ENCODE assay signal across 26 mouse cellular contexts in the genomic region with DNA sequence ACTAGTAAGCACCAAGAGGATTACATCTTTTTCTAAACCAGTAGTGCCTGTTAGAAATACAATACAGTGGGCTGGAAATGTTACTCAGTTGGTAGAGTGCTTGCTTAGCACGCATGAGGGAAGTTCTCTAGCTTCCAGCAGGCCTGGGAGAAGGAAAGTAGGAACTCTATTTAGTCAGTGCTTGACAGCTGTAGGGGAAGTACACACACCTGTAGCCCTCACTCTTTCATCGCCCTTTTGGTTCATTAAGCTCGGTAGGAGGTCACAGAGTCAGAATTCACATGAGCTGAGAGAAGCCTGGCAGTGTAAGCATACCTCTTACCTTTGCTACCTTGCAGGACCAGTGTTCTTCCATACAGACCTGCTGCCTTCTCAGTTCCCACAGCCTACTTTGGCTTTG. TPM values are rescaled to one million over a fixed set of nuclear protein-coding genes. Genes with fewer than 3 reads are reported as not detected.
DNase-seq lines count a peak whose midpoint lies in the region; ATAC-seq and TF ChIP-seq lines count a peak whose summit lies in the region.
"Had no signal": no experiment of that assay in that cellular context is flagged by ENCODE, and none has a peak within 500 bp of the region (broad histone marks: within the 10 kb centered on the region; RNA-seq: fewer than 3 reads in every experiment).

No protein-coding gene starts in this region.

- no peak for TF ChIP-seq EP300 in lung, postnatal 0 days (IDR thresholded peaks at IDR 0.05)
- no peak for TF ChIP-seq EP300 in stomach, postnatal 0 days (optimal IDR thresholded peaks at IDR 0.05)

- peak in 1 of 2 experiments; percentile 35 for DNase-seq in cerebellum, adult 2 months
- DNase-seq in cerebellum, adult 11 months: no peak
- DNase-seq in kidney, postnatal 10 days: no peak
- DNase-seq in lung, postnatal 0 days (ENCODE audit: low spot score): no peak
- no peak for DNase-seq in lung, adult 2 months
- DNase-seq in stomach, postnatal 0 days (ENCODE audit: low spot score): no peak
- DNase-seq: adrenal gland, postnatal 25 days; cerebellum, adult 18-20 months; heart, postnatal 14 days; layer of hippocampus, adult 9-11 months; lung, postnatal 36 days; spleen, adult 18-20 months; thymus, postnatal 14 days had no signal

- 35% methylated on average over 3 of the region's 3 CpGs for WGBS in cerebellum, adult 2 months
- 53% methylated on average over 3 of the region's 3 CpGs for WGBS in kidney, embryonic 16.5 days
- WGBS in lung, postnatal 0 days: 30% methylated on average over 3 of the region's 3 CpGs
- WGBS in lung, adult 2 months: 43% methylated on average over 3 of the region's 3 CpGs
- WGBS in stomach, postnatal 0 days: 28% methylated on average over 3 of the region's 3 CpGs
- 67% methylated on average over 3 of the region's 3 CpGs for WGBS in hindbrain, embryonic 13.5 days

- ATAC-seq in kidney, embryonic 16.5 days (ENCODE audit: low FRiP score, low TSS enrichment): 0 out of 2 replicates have a peak, but pooled peaks have one; percentile 39
- ATAC-seq in lung, postnatal 0 days: no peak
- no peak for ATAC-seq in stomach, postnatal 0 days (ENCODE audit: low FRiP score, low TSS enrichment)
- ATAC-seq in hindbrain, embryonic 13.5 days (ENCODE audit: low FRiP score): no peak
- ATAC-seq: forebrain, embryonic 16.5 days; hindbrain, postnatal 0 days; intestine, postnatal 0 days; midbrain, embryonic 13.5 days had no signal

- H3K9ac ChIP-seq in kidney, embryonic 16.5 days (replicated peaks; ENCODE audit: low read length): no peak overlapping the region
- H3K9ac ChIP-seq in lung, postnatal 0 days (replicated peaks; ENCODE audit: low read depth): no peak overlapping the region
- no peak overlapping the region for H3K9ac ChIP-seq in stomach, postnatal 0 days (ENCODE audit: low read length)
- no peak overlapping the region for H3K9ac ChIP-seq in hindbrain, embryonic 13.5 days
- H3K9ac ChIP-seq: heart, embryonic 13.5 days; limb, embryonic 15.5 days; liver, embryonic 15.5 days; midbrain, embryonic 13.5 days; neural tube, embryonic 13.5 days had no signal

- H3K27ac ChIP-seq in cerebellum, adult 2 months (ENCODE audit: insufficient read depth, low read length): 0 out of 2 replicates have a peak overlapping the region, but pooled peaks have one; percentile 14
- H3K27ac ChIP-seq in kidney, embryonic 16.5 days (ENCODE audit: low read length): no peak overlapping the region
- peak overlapping the region; percentile 26; the same call in 1 of the 2 replicates for H3K27ac ChIP-seq in lung, postnatal 0 days (ENCODE audit: low read length)
- peak overlapping the region; percentile 72 for H3K27ac ChIP-seq in stomach, postnatal 0 days (replicated peaks)
- no peak overlapping the region for H3K27ac ChIP-seq in hindbrain, embryonic 13.5 days
- H3K27ac ChIP-seq: hindbrain, embryonic 10.5 days; hindbrain, postnatal 0 days; limb, embryonic 10.5 days; limb, embryonic 15.5 days; liver, embryonic 15.5 days; midbrain, embryonic 13.5 days; neural tube, embryonic 13.5 days had no signal

- H3K9me3 ChIP-seq in kidney, embryonic 16.5 days (ENCODE audit: low read length): no peaks in the 10 kb centered on the region
- H3K9me3 ChIP-seq in lung, postnatal 0 days (ENCODE audit: low read length): no peaks in the 10 kb centered on the region
- no peaks in the 10 kb centered on the region for H3K9me3 ChIP-seq in stomach, postnatal 0 days (ENCODE audit: control insufficient read depth, low read length)
- H3K9me3 ChIP-seq in hindbrain, embryonic 13.5 days: no peaks in the 10 kb centered on the region
- H3K9me3 ChIP-seq: heart, embryonic 13.5 days; hindbrain, embryonic 10.5 days; limb, embryonic 10.5 days; limb, embryonic 15.5 days; liver, embryonic 15.5 days; midbrain, embryonic 13.5 days; neural tube, embryonic 13.5 days had no signal

- H3K4me1 ChIP-seq in cerebellum, adult 2 months (ENCODE audit: control insufficient read depth, insufficient read depth, low read length): peaks cover 30% of the 10 kb centered on the region
- peaks cover 17% of the 10 kb centered on the region for H3K4me1 ChIP-seq in kidney, embryonic 16.5 days (ENCODE audit: insufficient read depth, low read length)
- H3K4me1 ChIP-seq in lung, postnatal 0 days (ENCODE audit: insufficient read depth, low read depth, low read length): peaks cover 29% of the 10 kb centered on the region
- H3K4me1 ChIP-seq in lung, adult 2 months (ENCODE audit: control insufficient read depth, insufficient read depth, low read length): peaks cover 44% of the 10 kb centered on the region
- peaks cover 14% of the 10 kb centered on the region; the same call in 1 of the 2 replicates for H3K4me1 ChIP-seq in stomach, postnatal 0 days (replicated peaks; ENCODE audit: control insufficient read depth, insufficient read depth)
- peaks cover 18% of the 10 kb centered on the region for H3K4me1 ChIP-seq in hindbrain, embryonic 13.5 days (replicated peaks)

- H3K27me3 ChIP-seq in cerebellum, adult 2 months (ENCODE audit: control insufficient read depth, insufficient read depth, low read length): no peaks in the 10 kb centered on the region
- no peaks in the 10 kb centered on the region for H3K27me3 ChIP-seq in kidney, embryonic 16.5 days (ENCODE audit: insufficient read depth, low read length)
- no peaks in the 10 kb centered on the region for H3K27me3 ChIP-seq in lung, postnatal 0 days (replicated peaks; ENCODE audit: insufficient read depth, low read length)
- H3K27me3 ChIP-seq in stomach, postnatal 0 days (ENCODE audit: control insufficient read depth, insufficient read depth, low read length): no peaks in the 10 kb centered on the region
- H3K27me3 ChIP-seq in hindbrain, embryonic 13.5 days: no peaks in the 10 kb centered on the region
- H3K27me3 ChIP-seq: heart, embryonic 13.5 days; limb, embryonic 15.5 days; liver, embryonic 15.5 days; midbrain, embryonic 13.5 days; neural tube, embryonic 13.5 days had no signal

- no peak for TF ChIP-seq CTCF in cerebellum, adult 2 months (IDR thresholded peaks at IDR 0.05; ENCODE audit: borderline replicate concordance, insufficient read depth, low read depth, low read length)
- no peak for TF ChIP-seq CTCF in lung, postnatal 0 days (IDR thresholded peaks at IDR 0.05)
- TF ChIP-seq CTCF in lung, adult 2 months (IDR thresholded peaks at IDR 0.05; ENCODE audit: insufficient read depth, low read length): no peak
- no peak for TF ChIP-seq CTCF in stomach, postnatal 0 days (IDR thresholded peaks at IDR 0.05; ENCODE audit: low read depth)

- no peak overlapping the region for H3K4me2 ChIP-seq in kidney, embryonic 16.5 days (replicated peaks; ENCODE audit: low read depth, low read length)
- no peak overlapping the region for H3K4me2 ChIP-seq in lung, postnatal 0 days (replicated peaks; ENCODE audit: low read depth, low read length)
- no peak overlapping the region for H3K4me2 ChIP-seq in stomach, postnatal 0 days (replicated peaks; ENCODE audit: low read depth)
- no peak overlapping the region for H3K4me2 ChIP-seq in hindbrain, embryonic 13.5 days
- H3K4me2 ChIP-seq: heart, embryonic 13.5 days; limb, embryonic 15.5 days; liver, embryonic 15.5 days; midbrain, embryonic 13.5 days; neural tube, embryonic 13.5 days had no signal

- TF ChIP-seq POLR2A in cerebellum, adult 2 months (IDR thresholded peaks at IDR 0.05; ENCODE audit: borderline replicate concordance, insufficient read depth, low read length): no peak
- no peak for TF ChIP-seq POLR2A in lung, adult 2 months (IDR thresholded peaks at IDR 0.05; ENCODE audit: borderline replicate concordance, extremely low read depth, low read depth, low read length)

- no peak overlapping the region for H3K4me3 ChIP-seq in cerebellum, adult 2 months (replicated peaks; ENCODE audit: insufficient read depth, low read depth, low read length)
- no peak overlapping the region for H3K4me3 ChIP-seq in kidney, embryonic 16.5 days (ENCODE audit: low read length)
- no peak overlapping the region for H3K4me3 ChIP-seq in lung, postnatal 0 days (ENCODE audit: low read depth, low read length)
- no peak overlapping the region for H3K4me3 ChIP-seq in lung, adult 2 months (replicated peaks; ENCODE audit: extremely low read depth, low read depth, low read length)
- H3K4me3 ChIP-seq in stomach, postnatal 0 days (ENCODE audit: low read depth, low read length): no peak overlapping the region
- H3K4me3 ChIP-seq in hindbrain, embryonic 13.5 days: no peak overlapping the region
- H3K4me3 ChIP-seq: erythroblast, embryonic 14.5 days; heart, embryonic 13.5 days; hindbrain, embryonic 10.5 days; limb, embryonic 10.5 days; limb, embryonic 15.5 days; liver, embryonic 15.5 days; midbrain, embryonic 13.5 days; neural tube, embryonic 13.5 days had no signal

- no peaks in the 10 kb centered on the region for H3K36me3 ChIP-seq in kidney, embryonic 16.5 days (ENCODE audit: insufficient read depth, low read length)
- H3K36me3 ChIP-seq in lung, postnatal 0 days (ENCODE audit: insufficient read depth, low read length): no peaks in the 10 kb centered on the region
- H3K36me3 ChIP-seq in stomach, postnatal 0 days (ENCODE audit: control insufficient read depth, insufficient read depth, low read length): no peaks in the 10 kb centered on the region
- H3K36me3 ChIP-seq in hindbrain, embryonic 13.5 days: no peaks in the 10 kb centered on the region
- H3K36me3 ChIP-seq: heart, embryonic 13.5 days; limb, embryonic 15.5 days; midbrain, embryonic 13.5 days; neural tube, embryonic 13.5 days had no signal

RNA-seq across cellular contexts. Expression of a gene that starts 17.5 kb away (rescaled TPM):
- 52.0 and 54.5 TPM in 2 replicates for polyA plus RNA-seq in cerebellum, adult 2 months (2012; rRNA removed)
- polyA plus RNA-seq in kidney, embryonic 16.5 days (2015; fragmentation: Nextera tagmentation; extraction: Ambion mirVana): 18.3 and 19.1 TPM in 2 replicates
- 10.3 and 11.6 TPM in 2 replicates for polyA plus RNA-seq in lung, postnatal 0 days (2015; fragmentation: Nextera tagmentation; extraction: Ambion mirVana)
- polyA plus RNA-seq in lung, adult 2 months (2012; rRNA removed): 26.9 and 34.6 TPM in 2 replicates
- 11.6 and 12.8 TPM in 2 replicates for polyA plus RNA-seq in stomach, postnatal 0 days (2015; fragmentation: Nextera tagmentation; extraction: Ambion mirVana)
- 16.4 and 17.4 TPM in 2 replicates for polyA plus RNA-seq in hindbrain, embryonic 13.5 days (2015; fragmentation: Nextera tagmentation; extraction: Ambion mirVana)

Comparison
In these comparisons a context has a peak if more than half of its experiments do, and no peak if none do; other contexts are left out.
1. H3K27ac ChIP-seq: peak in cerebellum, adult 2 months (single experiment), lung, postnatal 0 days (single experiment) and stomach, postnatal 0 days (single experiment); none in kidney, embryonic 16.5 days (single experiment) and hindbrain, embryonic 13.5 days (single experiment).